Mouse (Mus musculus): Measurements from ENCODE around the gene Enkd1. TPM values are rescaled to one million over a fixed set of nuclear protein-coding genes. Genes with fewer than 3 reads are reported as not detected.

The Enkd1 gene
- polyA plus RNA-seq, 1 experiment from 2014 or later, result 11.6 TPM

GRCm38 (mm10) chr8:105688242-105688752 lies 19.7 kb downstream of the Enkd1 start:
- ATAC-seq (ENCODE audit: low read depth), result no peak
- Histone ChIP-seq H3K4me3 (ENCODE audit: low read depth, low read length) (no peak overlapping the region), H3K27me3 (ENCODE audit: control insufficient read depth, insufficient read depth, low read length) (no peaks in the 10 kb centered on the region), H3K36me3 (ENCODE audit: control insufficient read depth, insufficient read depth, low read length) (no peaks in the 10 kb centered on the region), H3K27ac (ENCODE audit: low read depth, low read length) (no peak overlapping the region), H3K4me2 (ENCODE audit: low read depth, low read length) (no peak overlapping the region), H3K9ac (replicated peaks; ENCODE audit: low read depth, low read length) (no peak overlapping the region), H3K4me1 (ENCODE audit: control insufficient read depth, insufficient read depth, low read length) (no peaks in the 10 kb centered on the region), H3K9me3 (ENCODE audit: control insufficient read depth, low read length) (no peaks in the 10 kb centered on the region)
- 80% methylated on average over 14 of the region's 14 CpGs for WGBS

- Histone ChIP-seq H3K27me3 (ENCODE audit: control insufficient read depth, insufficient read depth, low read length) (no peaks in the 10 kb centered on the region), H3K9ac (replicated peaks; ENCODE audit: low read depth, low read length) (no peak overlapping the region), H3K4me2 (ENCODE audit: low read depth, low read length) (no peak overlapping the region), H3K4me3 (ENCODE audit: low read depth, low read length) (no peak overlapping the region), H3K4me1 (ENCODE audit: control insufficient read depth, insufficient read depth, low read length) (no peaks in the 10 kb centered on the region), H3K9me3 (ENCODE audit: control insufficient read depth, low read length) (no peaks in the 10 kb centered on the region), H3K36me3 (ENCODE audit: control insufficient read depth, insufficient read depth, low read length) (peaks cover 7% of the 10 kb centered on the region; the same call in 1 of the 2 replicates), H3K27ac (ENCODE audit: low read depth, low read length) (no peak overlapping the region)
- 73% methylated on average over 8 of the region's 8 CpGs for WGBS
- no peak for ATAC-seq (ENCODE audit: low read depth)
Observed at GRCm38 (mm10) chr8:105687512-105687911, 20.5 kb downstream of the Enkd1 start.

GRCm38 (mm10) chr8:105686551-105686950 lies 21.5 kb downstream of the Enkd1 start:
- Histone ChIP-seq H3K9me3 (ENCODE audit: control insufficient read depth, low read length) (no peaks in the 10 kb centered on the region), H3K4me3 (ENCODE audit: low read depth, low read length) (no peak overlapping the region), H3K27ac (ENCODE audit: low read depth, low read length) (no peak overlapping the region), H3K9ac (replicated peaks; ENCODE audit: low read depth, low read length) (no peak overlapping the region), H3K4me2 (ENCODE audit: low read depth, low read length) (no peak overlapping the region), H3K4me1 (ENCODE audit: control insufficient read depth, insufficient read depth, low read length) (no peaks in the 10 kb centered on the region), H3K36me3 (ENCODE audit: control insufficient read depth, insufficient read depth, low read length) (peaks cover 13% of the 10 kb centered on the region), H3K27me3 (ENCODE audit: control insufficient read depth, insufficient read depth, low read length) (no peaks in the 10 kb centered on the region)
- ATAC-seq (ENCODE audit: low read depth), result no peak
- 64% methylated on average over 6 of the region's 6 CpGs for WGBS

- H3K4me3 ChIP-seq (ENCODE audit: low read depth, low read length), result no peak within 1 kb of the TSS
- no peak within 1 kb of the TSS for H3K9ac ChIP-seq (replicated peaks; ENCODE audit: low read depth, low read length)
- H3K27ac ChIP-seq (ENCODE audit: low read depth, low read length), result no peak within 1 kb of the TSS
- WGBS, result 11% methylated on average over 26 of the region's 26 CpGs
- no peaks in the 10 kb centered on the region for H3K27me3 ChIP-seq (ENCODE audit: control insufficient read depth, insufficient read depth, low read length)
- no peak within 1 kb of the TSS for H3K4me2 ChIP-seq (ENCODE audit: low read depth, low read length)
- no peaks in the 10 kb centered on the region for H3K9me3 ChIP-seq (ENCODE audit: control insufficient read depth, low read length)
- ATAC-seq (ENCODE audit: low read depth), result peak; percentile 45; the same call in 1 of the 2 replicates
- H3K36me3 ChIP-seq (ENCODE audit: control insufficient read depth, insufficient read depth, low read length), result peaks cover 20% of the 10 kb centered on the region
- H3K4me1 ChIP-seq (ENCODE audit: control insufficient read depth, insufficient read depth, low read length), result no peaks in the 10 kb centered on the region
Observed at GRCm38 (mm10) chr8:105685796-105686308, 22.2 kb downstream of the Enkd1 start, which contains the start of gene Carmil2. Gene Carmil2, plus strand, starts transcription at chr8:105686274.

- no peaks in the 10 kb centered on the region for H3K4me1 ChIP-seq (ENCODE audit: control insufficient read depth, insufficient read depth, low read length)
- peaks cover 26% of the 10 kb centered on the region for H3K36me3 ChIP-seq (ENCODE audit: control insufficient read depth, insufficient read depth, low read length)
- H3K4me2 ChIP-seq (ENCODE audit: low read depth, low read length), result no peak overlapping the region
- H3K9ac ChIP-seq (replicated peaks; ENCODE audit: low read depth, low read length), result no peak overlapping the region
- no peak overlapping the region for H3K27ac ChIP-seq (ENCODE audit: low read depth, low read length)
- no peaks in the 10 kb centered on the region for H3K27me3 ChIP-seq (ENCODE audit: control insufficient read depth, insufficient read depth, low read length)
- no peak for ATAC-seq (ENCODE audit: low read depth)
- no peak overlapping the region for H3K4me3 ChIP-seq (ENCODE audit: low read depth, low read length)
- no peaks in the 10 kb centered on the region for H3K9me3 ChIP-seq (ENCODE audit: control insufficient read depth, low read length)
- WGBS, result 79% methylated on average over 7 of the region's 7 CpGs
Observed at GRCm38 (mm10) chr8:105685325-105685724, 22.7 kb downstream of the Enkd1 start.

GRCm38 (mm10) chr8:105677891-105678290 lies 30.1 kb downstream of the Enkd1 start:
- Histone ChIP-seq H3K9me3 (ENCODE audit: control insufficient read depth, low read length) (no peaks in the 10 kb centered on the region), H3K27ac (ENCODE audit: low read depth, low read length) (no peak overlapping the region), H3K9ac (replicated peaks; ENCODE audit: low read depth, low read length) (no peak overlapping the region), H3K27me3 (ENCODE audit: control insufficient read depth, insufficient read depth, low read length) (no peaks in the 10 kb centered on the region), H3K4me2 (ENCODE audit: low read depth, low read length) (no peak overlapping the region), H3K36me3 (ENCODE audit: control insufficient read depth, insufficient read depth, low read length) (peaks cover 64% of the 10 kb centered on the region), H3K4me3 (ENCODE audit: low read depth, low read length) (no peak overlapping the region), H3K4me1 (ENCODE audit: control insufficient read depth, insufficient read depth, low read length) (no peaks in the 10 kb centered on the region)
- no peak for ATAC-seq (ENCODE audit: low read depth)
- 95% methylated on average over 1 of the region's 1 CpGs for WGBS

- no peaks in the 10 kb centered on the region for H3K4me1 ChIP-seq (ENCODE audit: control insufficient read depth, insufficient read depth, low read length)
- H3K9ac ChIP-seq (replicated peaks; ENCODE audit: low read depth, low read length), result no peak overlapping the region
- WGBS, result 85% methylated on average over 3 of the region's 3 CpGs
- ATAC-seq (ENCODE audit: low read depth), result no peak
- H3K36me3 ChIP-seq (ENCODE audit: control insufficient read depth, insufficient read depth, low read length), result peaks cover 21% of the 10 kb centered on the region
- no peak overlapping the region for H3K4me3 ChIP-seq (ENCODE audit: low read depth, low read length)
- H3K27me3 ChIP-seq (ENCODE audit: control insufficient read depth, insufficient read depth, low read length), result no peaks in the 10 kb centered on the region
- H3K27ac ChIP-seq (ENCODE audit: low read depth, low read length), result no peak overlapping the region
- no peak overlapping the region for H3K4me2 ChIP-seq (ENCODE audit: low read depth, low read length)
- no peaks in the 10 kb centered on the region for H3K9me3 ChIP-seq (ENCODE audit: control insufficient read depth, low read length)
Observed at GRCm38 (mm10) chr8:105661167-105661566, 46.8 kb downstream of the Enkd1 start.

- H3K9ac ChIP-seq (replicated peaks; ENCODE audit: low read depth, low read length), result no peak overlapping the region
- H3K4me1 ChIP-seq (ENCODE audit: control insufficient read depth, insufficient read depth, low read length), result no peaks in the 10 kb centered on the region
- H3K4me3 ChIP-seq (ENCODE audit: low read depth, low read length), result no peak overlapping the region
- H3K27ac ChIP-seq (ENCODE audit: low read depth, low read length), result no peak overlapping the region
- H3K36me3 ChIP-seq (ENCODE audit: control insufficient read depth, insufficient read depth, low read length), result no peaks in the 10 kb centered on the region; the same call in 1 of the 2 replicates
- no peaks in the 10 kb centered on the region for H3K27me3 ChIP-seq (ENCODE audit: control insufficient read depth, insufficient read depth, low read length)
- ATAC-seq (ENCODE audit: low read depth), result no peak
- no peak overlapping the region for H3K4me2 ChIP-seq (ENCODE audit: low read depth, low read length)
- no peaks in the 10 kb centered on the region for H3K9me3 ChIP-seq (ENCODE audit: control insufficient read depth, low read length)
Observed at GRCm38 (mm10) chr8:105657641-105658040, 50.4 kb downstream of the Enkd1 start.

Measured in neural tube, embryonic 14.5 days (tissue).